Mouse (Mus musculus) Patski (cell line): ENCODE results near the gene Gm26558. TPM values are rescaled to one million over a fixed set of nuclear protein-coding genes. Genes with fewer than 3 reads are reported as not detected.

Experiments
- ATAC-seq: fragments of 100-300 bp; one replicate; pipeline ENCODE4 v1.8.0; 2021
- CTCF ChIA-PET: fragments of 350-600 bp; sonication (Branson Sonifier 250); formaldehyde crosslinking; loops from one replicate; lab custom pipeline; 2022; ENCODE audit warnings: inconsistent platforms; lab: Charles Lee
- POLR2A ChIA-PET: fragments of 350-600 bp; sonication (Branson Sonifier 250); formaldehyde crosslinking; loops from one replicate; lab custom pipeline; 2022; ENCODE audit warnings: antibody characterized with exemption, inconsistent platforms; lab: Charles Lee
- DNase-seq: peaks from one replicate; pipeline ENCODE4 v3.0.0-alpha.2; 2011; ENCODE audit warnings: low read depth, low spot score
- H3K27me3 ChIP-seq: fragments of 371-371 bp; one replicate; pipeline ENCODE4 v1.5.1; 2021
- CTCF ChIP-seq: fragments of 100-300 bp; IDR thresholded peaks from one replicate; pipeline ENCODE4 v1.5.1; 2021
- in situ Hi-C: fragments of 300-500 bp; cut with MboI; formaldehyde crosslinking; loops from 3 replicates; pipeline ENCODE4 v1.11.1; 2018; ENCODE audit warnings: low pct_unique_long_range_greater_than_20kb, mixed read lengths
- polyA plus RNA-seq: library from polyadenylated mRNA; unstranded; gene quantifications from one replicate; pipeline ENCODE4 v1.2.3, GENCODE M21; 2021

Gm26558 gene
- polyA plus RNA-seq, 1 experiment from 2014 or later = 2.0 TPM

- peak; percentile 84 for DNase-seq
Observed at GRCm38 (mm10) chr2:70629339-70629761, 32.6 kb downstream of the Gm26558 start.

GRCm38 (mm10) chr2:70628397-70628796, 33.5 kb downstream of the Gm26558 start:
- ChIA-PET CTCF (interaction anchor here (0.6 kb wide), 1 partner anchor 402 kb away, joined by 3 read pairs; no protein-coding TSS in a partner anchor), POLR2A (no interaction called here)
- ATAC-seq = no peak
- no peaks in the 10 kb centered on the region for H3K27me3 ChIP-seq
- in situ Hi-C loops = no loop called here
- TF ChIP-seq CTCF = no peak
- no peak for DNase-seq

More at GRCm38 (mm10) chr2:70629339-70629761, 32.6 kb downstream of the Gm26558 start:
- ChIA-PET CTCF (interaction anchor here (1.4 kb wide), 1 partner anchor 15 kb away, joined by 6 read pairs; no protein-coding TSS in a partner anchor), POLR2A (no interaction called here)
- in situ Hi-C loops = no loop called here
- peak; percentile 81 for ATAC-seq
- H3K27me3 ChIP-seq = no peaks in the 10 kb centered on the region
- TF ChIP-seq CTCF = no peak

- ATAC-seq = no peak
- no peak for TF ChIP-seq CTCF
- H3K27me3 ChIP-seq = no peaks in the 10 kb centered on the region
- in situ Hi-C loops = no loop called here
- ChIA-PET POLR2A (no interaction called here), CTCF (interaction anchor here (1.7 kb wide), 1 partner anchor 35 kb away, joined by 5 read pairs; the partner anchor contains the start of genes Gm26558 and Gorasp2)
- no peak for DNase-seq
Observed at GRCm38 (mm10) chr2:70625761-70626160, 36.1 kb downstream of the Gm26558 start.

GRCm38 (mm10) chr2:70622244-70622643, 39.7 kb downstream of the Gm26558 start:
- H3K27me3 ChIP-seq = no peaks in the 10 kb centered on the region
- no peak for DNase-seq
- TF ChIP-seq CTCF = no peak
- no peak for ATAC-seq
- in situ Hi-C loops = loop anchor here (5.0 kb wide), 1 partner anchor 60 kb away; no protein-coding TSS in a partner anchor
- POLR2A ChIA-PET = no interaction called here
- CTCF ChIA-PET = no interaction called here

GRCm38 (mm10) chr2:70620225-70620624, 41.7 kb downstream of the Gm26558 start:
- DNase-seq = no peak
- no peak for ATAC-seq
- POLR2A ChIA-PET = interaction anchor here (1.0 to 1.1 kb wide), 2 partner anchors 43 to 215 kb away, joined by 3 read pairs; no protein-coding TSS in a partner anchor
- H3K27me3 ChIP-seq = no peaks in the 10 kb centered on the region
- TF ChIP-seq CTCF = peak; percentile 86
- in situ Hi-C loops = loop anchor here (5.0 kb wide), 1 partner anchor 58 kb away; no protein-coding TSS in a partner anchor
- CTCF ChIA-PET = interaction anchor here (1.1 to 2.3 kb wide), 7 partner anchors 11 to 361 kb away, joined by 3 to 9 read pairs (median 5); no protein-coding TSS in a partner anchor

GRCm38 (mm10) chr2:70619232-70619835, 42.6 kb downstream of the Gm26558 start:
- no peak for DNase-seq
- CTCF ChIA-PET = interaction anchor here (0.7 to 2.3 kb wide), 8 partner anchors 10 to 360 kb away, joined by 3 to 9 read pairs (median 5); no protein-coding TSS in a partner anchor
- in situ Hi-C loops = no loop called here

GRCm38 (mm10) chr2:70616617-70617016, 45.3 kb downstream of the Gm26558 start:
- in situ Hi-C loops = no loop called here
- ChIA-PET CTCF (interaction anchor here (1.0 kb wide), 2 partner anchors 9 to 52 kb away, joined by 3 to 4 read pairs; no protein-coding TSS in a partner anchor), POLR2A (interaction anchor here (0.6 kb wide), 1 partner anchor 111 kb away, joined by 4 read pairs; no protein-coding TSS in a partner anchor)
- no peak for TF ChIP-seq CTCF
- ATAC-seq = peak; percentile 54
- no peaks in the 10 kb centered on the region for H3K27me3 ChIP-seq
- no peak for DNase-seq

More at GRCm38 (mm10) chr2:70619232-70619835, 42.6 kb downstream of the Gm26558 start:
- ATAC-seq = no peak
- peak; percentile 61 for TF ChIP-seq CTCF
- POLR2A ChIA-PET = interaction anchor here (1.1 kb wide), 1 partner anchor 44 kb away, joined by 3 read pairs; no protein-coding TSS in a partner anchor
- H3K27me3 ChIP-seq = no peaks in the 10 kb centered on the region

- H3K27me3 ChIP-seq = no peaks in the 10 kb centered on the region
- in situ Hi-C loops = no loop called here
- ATAC-seq (no peak), DNase-seq (no peak)
- CTCF ChIA-PET = interaction anchor here (1.0 kb wide), 2 partner anchors 9 to 52 kb away, joined by 3 to 4 read pairs; no protein-coding TSS in a partner anchor
- TF ChIP-seq CTCF = no peak
- POLR2A ChIA-PET = interaction anchor here (0.6 kb wide), 1 partner anchor 110 kb away, joined by 4 read pairs; no protein-coding TSS in a partner anchor
Observed at GRCm38 (mm10) chr2:70616076-70616475, 45.8 kb downstream of the Gm26558 start.

GRCm38 (mm10) chr2:70614745-70615351, 47.1 kb downstream of the Gm26558 start:
- DNase-seq = no peak
- no peaks in the 10 kb centered on the region for H3K27me3 ChIP-seq
- ChIA-PET CTCF (no interaction called here), POLR2A (no interaction called here)
- in situ Hi-C loops = no loop called here
- no peak for ATAC-seq
- TF ChIP-seq CTCF = no peak

Other genes with a start within 250 kb of the Gm26558 start
- gene Sp5, start 187.2 kb downstream of the Gm26558 start, polyA plus RNA-seq = not detected
- 58.0 TPM for gene Erich2, start 153.3 kb downstream of the Gm26558 start, polyA plus RNA-seq
- 16.7 TPM for gene Gad1, start 109.0 kb downstream of the Gm26558 start, polyA plus RNA-seq
- gene Gorasp2, start 532 bp downstream of the Gm26558 start, polyA plus RNA-seq = 121 TPM
- gene Tlk1, start 163.6 kb upstream of the Gm26558 start, polyA plus RNA-seq = 65.1 TPM